Mouse (Mus musculus): ENCODE data around the gene Lrrc30. TPM values are rescaled to one million over a fixed set of nuclear protein-coding genes. Genes with fewer than 3 reads are reported as not detected.

Gene Lrrc30
- not detected in 2 replicates for polyA plus RNA-seq (2012; ENCODE audit: low replicate concordance)

GRCm38 (mm10) chr17:67632676-67633339, at the start of gene Lrrc30:
Gene Lrrc30 (minus strand): TSS chr17:67632723.

Other genes starting within 250 kb of the Lrrc30 start
- not detected in 2 replicates for gene Lama1, start 64.5 kb upstream of the Lrrc30 start, polyA plus RNA-seq (2012; ENCODE audit: low replicate concordance)

All from leukemia stem cell, adult 10-12 weeks (primary cell).